Mouse (Mus musculus) fibroblast of lung, adult 2 months (primary cell): ENCODE measurements around the gene Slc26a3.

Experiments used
- DNase-seq: peaks from one replicate; pipeline ENCODE4 v3.0.0-alpha.2; 2011; ENCODE audit warnings: low read depth

The Slc26a3 gene

GRCm38 (mm10) chr12:31513724-31514503 is 123.2 kb downstream of the Slc26a3 start:
- DNase-seq = no peak

GRCm38 (mm10) chr12:31520119-31520518 is 129.4 kb downstream of the Slc26a3 start:
- no peak for DNase-seq

GRCm38 (mm10) chr12:31521371-31521770 is 130.7 kb downstream of the Slc26a3 start:
- no peak for DNase-seq
